Mouse (Mus musculus) forebrain, embryonic 10.5 days (tissue): Measurements from ENCODE around the gene Treh. TPM values are rescaled to one million over a fixed set of nuclear protein-coding genes. Genes with fewer than 3 reads are reported as not detected.

Source experiments
- DNase-seq: peaks from one replicate; pipeline ENCODE4 v3.0.0-alpha.2; 2017; ENCODE audit warnings: low spot score; ENCODE audit errors: extremely low spot score
- H3K27ac ChIP-seq: fragments of 300-500 bp; sonication (generic); 2 replicates; pipeline ENCODE4 v1.5.1; 2016; ENCODE audit warnings: mild to moderate bottlenecking
- H3K27me3 ChIP-seq: fragments of 300-500 bp; sonication (generic); 2 replicates; pipeline ENCODE4 v1.6.1; 2016; ENCODE audit warnings: mild to moderate bottlenecking; ENCODE audit not compliant: poor library complexity, severe bottlenecking
- H3K36me3 ChIP-seq: fragments of 300-500 bp; sonication (generic); replicated peaks from 2 replicates; pipeline ENCODE4 v1.6.1; 2016; ENCODE audit warnings: mild to moderate bottlenecking, moderate library complexity
- H3K4me1 ChIP-seq: fragments of 300-500 bp; sonication (generic); 2 replicates; pipeline ENCODE4 v1.6.1; 2016
- H3K4me3 ChIP-seq: fragments of 300-500 bp; sonication (generic); 2 replicates; pipeline ENCODE4 v1.5.1; 2016; ENCODE audit warnings: mild to moderate bottlenecking, moderate library complexity
- H3K9me3 ChIP-seq: fragments of 300-500 bp; sonication (generic); 2 replicates; pipeline ENCODE4 v1.6.1; 2016; ENCODE audit warnings: mild to moderate bottlenecking, moderate library complexity
- WGBS: fragments of 180-500 bp; shearing (Covaris S2); methylation state at CpG from one replicate; pipeline ENCODE4 v1.1.7; 2016; 5-methylcytosine and 5-hydroxymethylcytosine counted together
- polyA plus RNA-seq: library from polyadenylated mRNA; unstranded; fragments of >200 nt; fragmentation: Nextera tagmentation; extraction: Ambion mirVana; gene quantifications from 2 replicates; pipeline ENCODE4 v1.2.1, GENCODE M21; 2016

Gene Treh
- polyA plus RNA-seq, 1 experiment from 2014 or later, result not detected

GRCm38 (mm10) chr9:44721154-44721876, 48.3 kb downstream of the Treh start:
- 2% methylated on average over 40 of the region's 40 CpGs for WGBS
- Histone ChIP-seq H3K36me3 (peaks cover 21% of the 10 kb centered on the region), H3K9me3 (no peaks in the 10 kb centered on the region), H3K27ac (peak overlapping the region; percentile 96), H3K4me1 (peaks cover 74% of the 10 kb centered on the region), H3K27me3 (no peaks in the 10 kb centered on the region), H3K4me3 (peak overlapping the region; percentile 78)
- DNase-seq, result peak; percentile 86

- Histone ChIP-seq H3K27me3 (no peaks in the 10 kb centered on the region), H3K27ac (peak overlapping the region; percentile 96), H3K36me3 (peaks cover 15% of the 10 kb centered on the region), H3K4me1 (peaks cover 79% of the 10 kb centered on the region), H3K9me3 (no peaks in the 10 kb centered on the region), H3K4me3 (peak overlapping the region; percentile 78)
- 85% methylated on average over 3 of the region's 3 CpGs for WGBS
- no peak for DNase-seq
Observed at GRCm38 (mm10) chr9:44721877-44722186, 48.8 kb downstream of the Treh start.

GRCm38 (mm10) chr9:44722575-44722974, 49.5 kb downstream of the Treh start:
- H3K27me3 ChIP-seq, result no peaks in the 10 kb centered on the region
- peaks cover 86% of the 10 kb centered on the region for H3K4me1 ChIP-seq
- no peak for DNase-seq
- H3K4me3 ChIP-seq, result no peak overlapping the region
- no peaks in the 10 kb centered on the region for H3K9me3 ChIP-seq
- H3K27ac ChIP-seq, result peak overlapping the region; percentile 77; the same call in 1 of the 2 replicates
- 84% methylated on average over 7 of the region's 7 CpGs for WGBS
- H3K36me3 ChIP-seq, result peaks cover 8% of the 10 kb centered on the region

- Histone ChIP-seq H3K27me3 (no peaks in the 10 kb centered on the region), H3K36me3 (peaks cover 4% of the 10 kb centered on the region), H3K4me1 (peaks cover 91% of the 10 kb centered on the region), H3K4me3 (no peak overlapping the region), H3K27ac (peak overlapping the region; percentile 77), H3K9me3 (no peaks in the 10 kb centered on the region)
- DNase-seq, result no peak
- 61% methylated on average over 7 of the region's 7 CpGs for WGBS
Observed at GRCm38 (mm10) chr9:44723008-44723407, 50.0 kb downstream of the Treh start.

- Histone ChIP-seq H3K4me1 (peaks cover 95% of the 10 kb centered on the region), H3K4me3 (no peak overlapping the region), H3K27me3 (no peaks in the 10 kb centered on the region), H3K27ac (peak overlapping the region; percentile 77), H3K9me3 (no peaks in the 10 kb centered on the region), H3K36me3 (no peaks in the 10 kb centered on the region)
- 84% methylated on average over 11 of the region's 11 CpGs for WGBS
- DNase-seq, result no peak
Observed at GRCm38 (mm10) chr9:44723521-44724041, 50.5 kb downstream of the Treh start.

- Histone ChIP-seq H3K4me3 (peak overlapping the region; percentile 2; the same call in 1 of the 2 replicates), H3K36me3 (no peaks in the 10 kb centered on the region), H3K27me3 (no peaks in the 10 kb centered on the region), H3K27ac (peak overlapping the region; percentile 77), H3K4me1 (peaks cover 97% of the 10 kb centered on the region), H3K9me3 (no peaks in the 10 kb centered on the region)
- no peak for DNase-seq
- WGBS, result 68% methylated on average over 6 of the region's 6 CpGs
Observed at GRCm38 (mm10) chr9:44724223-44724622, 51.2 kb downstream of the Treh start.

GRCm38 (mm10) chr9:44724665-44725064, 51.6 kb downstream of the Treh start:
- H3K4me1 ChIP-seq, result peaks cover 93% of the 10 kb centered on the region
- peak overlapping the region; percentile 77 for H3K27ac ChIP-seq
- WGBS, result 53% methylated on average over 2 of the region's 2 CpGs
- H3K4me3 ChIP-seq, result peak overlapping the region; percentile 2; the same call in 1 of the 2 replicates
- no peaks in the 10 kb centered on the region for H3K27me3 ChIP-seq
- H3K9me3 ChIP-seq, result no peaks in the 10 kb centered on the region
- no peaks in the 10 kb centered on the region for H3K36me3 ChIP-seq
- no peak for DNase-seq

GRCm38 (mm10) chr9:44726431-44727146, 53.6 kb downstream of the Treh start:
- peaks cover 74% of the 10 kb centered on the region for H3K4me1 ChIP-seq
- no peaks in the 10 kb centered on the region for H3K9me3 ChIP-seq
- WGBS, result 49% methylated on average over 10 of the region's 10 CpGs
- peak overlapping the region; percentile 16; the same call in 1 of the 2 replicates for H3K4me3 ChIP-seq
- no peaks in the 10 kb centered on the region for H3K36me3 ChIP-seq
- no peak for DNase-seq
- H3K27ac ChIP-seq, result peak overlapping the region; percentile 77
- no peaks in the 10 kb centered on the region for H3K27me3 ChIP-seq

- DNase-seq, result no peak
- H3K27me3 ChIP-seq, result peaks cover 5% of the 10 kb centered on the region
- H3K9me3 ChIP-seq, result no peaks in the 10 kb centered on the region
- peaks cover 65% of the 10 kb centered on the region for H3K4me1 ChIP-seq
- no peak overlapping the region; the same call in 1 of the 2 replicates for H3K4me3 ChIP-seq
- 57% methylated on average over 5 of the region's 5 CpGs for WGBS
- no peaks in the 10 kb centered on the region for H3K36me3 ChIP-seq
- peak overlapping the region; percentile 77 for H3K27ac ChIP-seq
Observed at GRCm38 (mm10) chr9:44727441-44727840, 54.4 kb downstream of the Treh start.

- H3K27ac ChIP-seq, result no peak overlapping the region
- no peak for DNase-seq
- 77% methylated on average over 5 of the region's 5 CpGs for WGBS
- peaks cover 37% of the 10 kb centered on the region for H3K27me3 ChIP-seq
- no peaks in the 10 kb centered on the region for H3K36me3 ChIP-seq
- H3K4me1 ChIP-seq, result peaks cover 62% of the 10 kb centered on the region
- H3K9me3 ChIP-seq, result no peaks in the 10 kb centered on the region
- H3K4me3 ChIP-seq, result no peak overlapping the region
Observed at GRCm38 (mm10) chr9:44732130-44732549, 59.1 kb downstream of the Treh start.

GRCm38 (mm10) chr9:44732921-44733530, 60.0 kb downstream of the Treh start:
- H3K9me3 ChIP-seq, result no peaks in the 10 kb centered on the region
- H3K4me3 ChIP-seq, result peak overlapping the region; percentile 83
- DNase-seq, result no peak
- no peaks in the 10 kb centered on the region for H3K36me3 ChIP-seq
- peaks cover 57% of the 10 kb centered on the region for H3K4me1 ChIP-seq
- H3K27ac ChIP-seq, result peak overlapping the region; percentile 85
- H3K27me3 ChIP-seq, result peaks cover 37% of the 10 kb centered on the region
- 46% methylated on average over 12 of the region's 12 CpGs for WGBS

GRCm38 (mm10) chr9:44733671-44734523, 60.9 kb downstream of the Treh start:
- Histone ChIP-seq H3K36me3 (no peaks in the 10 kb centered on the region), H3K4me3 (peak overlapping the region; percentile 83), H3K27ac (peak overlapping the region; percentile 85), H3K27me3 (peaks cover 37% of the 10 kb centered on the region), H3K4me1 (peaks cover 49% of the 10 kb centered on the region), H3K9me3 (no peaks in the 10 kb centered on the region)
- WGBS, result under 1% methylated on average over 79 of the region's 79 CpGs
- DNase-seq, result peak; percentile 61
